Mouse (Mus musculus): ENCODE results near the gene Foxi2.

GRCm38 (mm10) chr7:135376048-135376447 is 34.1 kb upstream of the Foxi2 start:
- no peak for TF ChIP-seq CTCF (IDR thresholded peaks at IDR 0.05)
- TF ChIP-seq EP300 (IDR thresholded peaks at IDR 0.05; ENCODE audit: insufficient read depth, low read depth, low read length): no peak
